Mouse (Mus musculus) spleen, adult 12 weeks (tissue): ENCODE measurements around the gene Hist1h2ab.

Experiments used
- DNase-seq: peaks from one replicate; pipeline ENCODE4 v3.0.0; 2022; ENCODE audit warnings: low spot score

Hist1h2ab gene

GRCm38 (mm10) chr13:23778339-23778738 lies 27.4 kb downstream of the Hist1h2ab start:
- no peak for DNase-seq

GRCm38 (mm10) chr13:23779025-23779424 lies 28.1 kb downstream of the Hist1h2ab start:
- no peak for DNase-seq

- no peak for DNase-seq
Observed at GRCm38 (mm10) chr13:23792520-23792919, 41.6 kb downstream of the Hist1h2ab start.

- no peak for DNase-seq
Observed at GRCm38 (mm10) chr13:23799405-23799804, 48.5 kb downstream of the Hist1h2ab start.
